In genomic region chr1:75374950-75375936, GRCm38 (mm10) we compare ENCODE assay signal across 8 mouse cellular contexts. TPM values are rescaled to one million over a fixed set of nuclear protein-coding genes. Genes with fewer than 3 reads are reported as not detected.
A peak's percentile ranks its signal among the peaks of the same experiment; 100 is the strongest.
DNase-seq lines count a peak whose midpoint lies in the region; ATAC-seq and TF ChIP-seq lines count a peak whose summit lies in the region.

Speg (plus strand) TSS chr1:75375297.

- peaks cover 19% of the 10 kb centered on the region for H3K4me1 ChIP-seq in hindbrain, embryonic 13.5 days (replicated peaks)
- H3K4me1 ChIP-seq in liver, embryonic 15.5 days (replicated peaks) = peaks cover 12% of the 10 kb centered on the region; the same call in 1 of the 2 replicates

- no peaks in the 10 kb centered on the region for H3K36me3 ChIP-seq in hindbrain, embryonic 13.5 days
- no peaks in the 10 kb centered on the region for H3K36me3 ChIP-seq in liver, embryonic 15.5 days (replicated peaks)

- 0 out of 2 replicates have a peak, but pooled peaks have one; percentile 1 for ATAC-seq in hindbrain, embryonic 13.5 days (ENCODE audit: low FRiP score)
- 0 out of 2 replicates have a peak, but pooled peaks have one; percentile 30 for ATAC-seq in liver, embryonic 15.5 days (ENCODE audit: insufficient read depth)

- H3K4me3 ChIP-seq in gastrocnemius, adult 2 months = peak within 1 kb of the TSS; percentile 78
- peak within 1 kb of the TSS; percentile 22 for H3K4me3 ChIP-seq in hindbrain, embryonic 13.5 days
- H3K4me3 ChIP-seq in liver, embryonic 15.5 days (replicated peaks) = peak within 1 kb of the TSS; percentile 25; the same call in 1 of the 2 replicates

- H3K9me3 ChIP-seq in hindbrain, embryonic 13.5 days = no peaks in the 10 kb centered on the region
- H3K9me3 ChIP-seq in liver, embryonic 15.5 days (replicated peaks) = no peaks in the 10 kb centered on the region

- 6% methylated on average over 56 of the region's 57 CpGs for WGBS in hindbrain, embryonic 13.5 days
- whole genome bisulfite sequencing in liver, embryonic 15.5 days (ENCODE audit: insufficient replicate concordance) = 8% methylated on average over 57 of the region's 57 CpGs

- peaks cover 62% of the 10 kb centered on the region for H3K27me3 ChIP-seq in hindbrain, embryonic 13.5 days
- peaks cover 73% of the 10 kb centered on the region for H3K27me3 ChIP-seq in liver, embryonic 15.5 days

- peak within 1 kb of the TSS; percentile 99 for H3K27ac ChIP-seq in gastrocnemius, adult 2 months
- H3K27ac ChIP-seq in hindbrain, embryonic 13.5 days = no peak within 1 kb of the TSS
- H3K27ac ChIP-seq in liver, embryonic 15.5 days (replicated peaks) = no peak within 1 kb of the TSS

- intact Hi-C loops in gastrocnemius, adult 2 months (cut with DNase I) = loop anchor here (5.0 kb wide), 1 partner anchor 32 kb away; no protein-coding TSS in a partner anchor

- DNase-seq in embryo, embryonic 10 days (ENCODE audit: low spot score) = peak; percentile 27
- DNase-seq in embryo, embryonic 10.5 days (ENCODE audit: low spot score) = no peak
- DNase-seq in NIH3T3 (ENCODE audit: low read depth) = peak; percentile 31
- DNase-seq in gastrocnemius, adult 2 months = peak; percentile 93
- no peak for DNase-seq in adipocyte (ENCODE audit: low spot score)
- no peak for DNase-seq in frontal cortex, postnatal 10 days (ENCODE audit: low spot score in 2 of 2)

- peak within 1 kb of the TSS; percentile 64 for H3K9ac ChIP-seq in hindbrain, embryonic 13.5 days
- no peak within 1 kb of the TSS for H3K9ac ChIP-seq in liver, embryonic 15.5 days

- TF ChIP-seq CTCF in gastrocnemius, adult 2 months (IDR thresholded peaks at IDR 0.05) = no peak

- peak within 1 kb of the TSS; percentile 52 for H3K4me2 ChIP-seq in hindbrain, embryonic 13.5 days
- H3K4me2 ChIP-seq in liver, embryonic 15.5 days = peak within 1 kb of the TSS; percentile 45

RNA-seq across cellular contexts. Expression of gene Speg, which starts in this region (rescaled TPM):
- total RNA-seq in gastrocnemius, adult 2 months (2021) = 100 to 1,000 TPM; 268 to 311 TPM
- polyA plus RNA-seq in hindbrain, embryonic 13.5 days (2015; fragmentation: Nextera tagmentation; extraction: Ambion mirVana) = 15.9 and 16.0 TPM in 2 replicates
- 8.7 and 9.4 TPM in 2 replicates for polyA plus RNA-seq in liver, embryonic 15.5 days (2015; fragmentation: Nextera tagmentation; extraction: Ambion mirVana)

Comparison
In these comparisons a context has a peak if more than half of its experiments do, and no peak if none do; other contexts are left out.
1. DNase-seq: peak in embryo, embryonic 10 days (single experiment), NIH3T3 (single experiment) and gastrocnemius, adult 2 months (single experiment); none in embryo, embryonic 10.5 days (single experiment), adipocyte (single experiment) and frontal cortex, postnatal 10 days (0 of 2).
2. H3K4me3 ChIP-seq: peak in every context shown above with its lines; median percentile 78 in gastrocnemius, adult 2 months; 25 in liver, embryonic 15.5 days; 22 in hindbrain, embryonic 13.5 days.